Mouse (Mus musculus) embryonic facial prominence, embryonic 13.5 days (tissue): ENCODE data around the gene Zfp36. TPM values are rescaled to one million over a fixed set of nuclear protein-coding genes. Genes with fewer than 3 reads are reported as not detected.
A peak's percentile ranks its signal among the peaks of the same experiment; 100 is the strongest.

Source experiments
- ATAC-seq: fragments of 200-750 bp; cut with Nextera tagmentation; 2 replicates; pipeline ENCODE4 v1.8.0; 2017; ENCODE audit warnings: low read depth; ENCODE audit not compliant: insufficient number of reproducible peaks, insufficient read depth, low FRiP score, low TSS enrichment
- H3K27ac ChIP-seq: fragments of 300-500 bp; sonication (generic); 2 replicates; pipeline ENCODE4 v1.5.1; 2015; ENCODE audit warnings: moderate library complexity, mild to moderate bottlenecking, inconsistent platforms
- H3K27me3 ChIP-seq: fragments of 300-500 bp; sonication (generic); 2 replicates; pipeline ENCODE4 v1.6.1; 2015; ENCODE audit warnings: mild to moderate bottlenecking, inconsistent platforms
- H3K36me3 ChIP-seq: fragments of 300-500 bp; sonication (generic); 2 replicates; pipeline ENCODE4 v1.6.1; 2015; ENCODE audit warnings: mild to moderate bottlenecking, inconsistent platforms
- H3K4me1 ChIP-seq: fragments of 300-500 bp; sonication (generic); 2 replicates; pipeline ENCODE4 v1.6.1; 2015; ENCODE audit warnings: inconsistent platforms
- H3K4me2 ChIP-seq: fragments of 300-500 bp; sonication (generic); 2 replicates; pipeline ENCODE4 v1.6.1; 2015; ENCODE audit warnings: moderate library complexity, mild to moderate bottlenecking, inconsistent platforms
- H3K4me3 ChIP-seq: fragments of 300-500 bp; sonication (generic); 2 replicates; pipeline ENCODE4 v1.5.1; 2015; ENCODE audit warnings: mild to moderate bottlenecking, inconsistent platforms
- H3K9ac ChIP-seq: fragments of 300-500 bp; sonication (generic); 2 replicates; pipeline ENCODE4 v1.6.1; 2015; ENCODE audit warnings: mild to moderate bottlenecking, inconsistent platforms
- H3K9me3 ChIP-seq: fragments of 300-500 bp; sonication (generic); 2 replicates; pipeline ENCODE4 v1.6.1; 2016; ENCODE audit warnings: inconsistent platforms
- WGBS: fragments of 180-500 bp; shearing (Covaris S2); methylation state at CpG from one replicate; pipeline ENCODE4 v1.1.7; 2015; ENCODE audit warnings: mixed read lengths; 5-methylcytosine and 5-hydroxymethylcytosine counted together
- polyA plus RNA-seq: library from polyadenylated mRNA; unstranded; fragments of >200 nt; fragmentation: Nextera tagmentation; extraction: Ambion mirVana; gene quantifications from 2 replicates; pipeline ENCODE4 v1.2.1, GENCODE M21; 2015

Gene Zfp36
- 9.7 and 11.0 TPM in 2 replicates for polyA plus RNA-seq

- no peak for ATAC-seq
- H3K4me2 ChIP-seq, result peak within 1 kb of the TSS; percentile 95
- 41% methylated on average over 17 of the region's 17 CpGs for WGBS
- H3K27me3 ChIP-seq, result no peaks in the 10 kb centered on the region
- peak within 1 kb of the TSS; percentile 87 for H3K9ac ChIP-seq
- no peaks in the 10 kb centered on the region for H3K9me3 ChIP-seq
- H3K36me3 ChIP-seq, result peaks cover 16% of the 10 kb centered on the region
- H3K4me3 ChIP-seq, result peak within 1 kb of the TSS; percentile 63
- H3K4me1 ChIP-seq, result peaks cover 64% of the 10 kb centered on the region
- H3K27ac ChIP-seq, result peak within 1 kb of the TSS; percentile 98
These were observed at the start of gene Zfp36 for GRCm38 (mm10) chr7:28380237-28381016. Zfp36 (minus strand) TSS chr7:28380253.

DNA sequence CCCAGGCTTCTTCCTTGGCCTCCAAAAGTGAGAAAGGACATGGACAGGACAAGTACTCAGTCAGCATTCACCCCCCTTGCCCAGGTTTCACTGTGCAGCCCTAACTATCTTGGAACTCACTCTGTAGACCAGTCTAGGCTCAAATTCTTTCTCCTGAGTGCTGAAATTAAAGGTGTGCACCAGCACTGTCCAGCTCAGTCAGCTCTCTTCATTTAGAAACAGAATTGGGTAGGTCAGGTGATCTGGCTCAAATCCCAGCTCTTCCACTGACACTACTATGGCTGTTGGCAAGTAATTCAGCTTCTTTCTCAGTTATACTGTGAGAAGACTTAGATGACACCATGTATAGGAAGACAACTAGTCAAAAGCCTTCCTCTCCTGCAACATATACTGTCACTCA is 47.7 kb upstream of the Zfp36 start:
- Histone ChIP-seq H3K27me3 (no peaks in the 10 kb centered on the region), H3K9ac (no peak overlapping the region), H3K9me3 (no peaks in the 10 kb centered on the region), H3K4me2 (no peak overlapping the region), H3K27ac (no peak overlapping the region), H3K36me3 (peaks cover 38% of the 10 kb centered on the region), H3K4me3 (no peak overlapping the region), H3K4me1 (peaks cover 11% of the 10 kb centered on the region)
- no peak for ATAC-seq

DNA sequence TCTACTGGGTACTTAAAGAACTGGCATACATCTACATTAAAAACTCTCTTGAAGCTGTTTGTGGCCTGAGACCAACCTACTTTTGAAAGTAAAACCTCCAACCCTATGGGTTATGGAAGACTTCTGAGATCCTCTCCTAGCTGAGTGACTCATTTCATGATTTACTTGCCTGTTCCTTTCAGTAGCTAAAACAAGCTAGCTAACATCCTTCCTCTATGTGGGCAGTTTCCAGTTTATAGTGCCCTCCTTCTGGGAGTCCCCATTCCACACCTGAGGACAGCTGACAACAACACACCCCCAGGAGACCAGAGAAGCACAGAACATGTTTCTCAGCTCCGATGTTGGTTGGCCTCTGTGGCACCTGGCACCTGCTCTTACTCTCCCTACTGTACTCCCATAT is 43.0 kb upstream of the Zfp36 start:
- WGBS, result 100% methylated on average over 1 of the region's 1 CpGs
- H3K27me3 ChIP-seq, result no peaks in the 10 kb centered on the region
- no peak overlapping the region for H3K9ac ChIP-seq
- H3K4me2 ChIP-seq, result no peak overlapping the region
- peaks cover 8% of the 10 kb centered on the region for H3K4me1 ChIP-seq
- H3K9me3 ChIP-seq, result no peaks in the 10 kb centered on the region
- ATAC-seq, result no peak
- no peak overlapping the region for H3K27ac ChIP-seq
- H3K36me3 ChIP-seq, result peaks cover 63% of the 10 kb centered on the region
- H3K4me3 ChIP-seq, result no peak overlapping the region

- peaks cover 95% of the 10 kb centered on the region for H3K36me3 ChIP-seq
- WGBS, result 97% methylated on average over 2 of the region's 2 CpGs
- no peak for ATAC-seq
These were observed 39.4 kb upstream of the Zfp36 start for GRCm38 (mm10) chr7:28419416-28419815.

GRCm38 (mm10) chr7:28418096-28418670 is 38.1 kb upstream of the Zfp36 start:
- Histone ChIP-seq H3K4me1 (peaks cover 8% of the 10 kb centered on the region), H3K27ac (no peak overlapping the region), H3K4me2 (no peak overlapping the region), H3K9me3 (no peaks in the 10 kb centered on the region), H3K36me3 (peaks cover 96% of the 10 kb centered on the region), H3K27me3 (no peaks in the 10 kb centered on the region), H3K4me3 (no peak overlapping the region), H3K9ac (no peak overlapping the region)
- no peak for ATAC-seq
- 60% methylated on average over 8 of the region's 8 CpGs for WGBS

More at GRCm38 (mm10) chr7:28419416-28419815, 39.4 kb upstream of the Zfp36 start:
- no peaks in the 10 kb centered on the region for H3K9me3 ChIP-seq
- no peak overlapping the region for H3K4me2 ChIP-seq
- H3K27me3 ChIP-seq, result no peaks in the 10 kb centered on the region
- no peak overlapping the region for H3K9ac ChIP-seq
- no peak overlapping the region for H3K27ac ChIP-seq
- H3K4me1 ChIP-seq, result peaks cover 8% of the 10 kb centered on the region
- H3K4me3 ChIP-seq, result no peak overlapping the region

- no peak overlapping the region for H3K4me3 ChIP-seq
- no peak overlapping the region for H3K4me2 ChIP-seq
- H3K9ac ChIP-seq, result no peak overlapping the region
- H3K27me3 ChIP-seq, result no peaks in the 10 kb centered on the region
- peaks cover 96% of the 10 kb centered on the region for H3K36me3 ChIP-seq
- peaks cover 8% of the 10 kb centered on the region for H3K4me1 ChIP-seq
- no peaks in the 10 kb centered on the region for H3K9me3 ChIP-seq
- H3K27ac ChIP-seq, result no peak overlapping the region
- no peak for ATAC-seq
These were observed 37.3 kb upstream of the Zfp36 start for GRCm38 (mm10) chr7:28417368-28417767.

DNA sequence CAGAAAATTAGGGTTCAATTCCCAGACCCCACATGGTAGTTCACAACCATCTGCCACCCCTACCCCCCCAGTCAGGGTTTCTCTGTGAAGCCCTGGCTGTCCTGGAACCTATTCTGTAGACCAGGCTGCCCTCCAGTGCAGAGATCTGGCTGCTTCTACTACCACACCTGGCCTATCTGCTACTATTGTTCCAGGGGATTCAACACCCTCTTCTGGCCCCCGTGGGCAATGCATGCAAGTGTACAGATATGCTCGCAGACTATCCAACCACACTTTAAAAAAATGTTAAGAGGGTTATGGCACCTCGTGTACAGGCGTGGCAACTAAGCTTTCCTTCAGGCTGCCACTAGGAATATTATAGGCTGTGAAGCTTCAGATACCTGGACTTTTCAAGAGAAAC is 32.8 kb upstream of the Zfp36 start:
- Histone ChIP-seq H3K27ac (no peak overlapping the region), H3K9me3 (no peaks in the 10 kb centered on the region)
- WGBS, result 87% methylated on average over 4 of the region's 4 CpGs

DNA sequence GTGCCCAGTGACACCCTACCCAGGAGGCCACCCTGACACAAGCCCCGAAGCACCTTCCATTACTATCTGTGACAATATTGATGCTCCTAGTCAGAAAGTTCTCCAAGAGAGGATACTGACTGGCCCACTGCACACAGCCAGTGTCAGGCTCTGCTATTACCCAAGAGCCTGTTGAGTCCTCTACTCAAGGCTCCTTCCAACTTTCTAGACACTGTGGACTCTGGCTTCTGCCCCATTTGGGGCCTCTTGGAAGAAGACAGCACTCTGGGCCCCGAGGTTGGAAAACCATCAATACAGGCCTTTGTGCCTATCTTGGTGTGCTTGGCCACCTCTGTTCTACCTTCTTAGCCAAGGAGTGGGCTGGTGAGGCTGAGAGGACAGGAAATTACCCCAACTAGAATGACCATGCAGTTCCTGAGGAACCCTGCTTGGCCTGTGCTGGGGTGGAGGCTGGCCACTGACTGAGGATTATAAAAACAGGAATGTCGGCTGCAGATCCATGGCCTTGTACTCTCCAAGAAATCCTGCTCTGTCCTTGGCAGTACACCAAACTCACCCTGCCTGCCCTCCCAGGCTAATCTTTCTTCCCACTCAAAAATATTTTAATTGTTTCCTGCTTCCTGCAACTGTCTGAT is 30.9 kb upstream of the Zfp36 start:
- WGBS, result 92% methylated on average over 3 of the region's 3 CpGs
- Histone ChIP-seq H3K4me1 (no peaks in the 10 kb centered on the region), H3K27me3 (no peaks in the 10 kb centered on the region), H3K4me3 (no peak overlapping the region), H3K9me3 (no peaks in the 10 kb centered on the region), H3K9ac (no peak overlapping the region), H3K4me2 (no peak overlapping the region), H3K27ac (no peak overlapping the region), H3K36me3 (peaks cover 93% of the 10 kb centered on the region)
- ATAC-seq, result no peak

More for the DNA sequence above, 32.8 kb upstream of the Zfp36 start:
- no peaks in the 10 kb centered on the region for H3K4me1 ChIP-seq
- H3K27me3 ChIP-seq, result no peaks in the 10 kb centered on the region
- no peak for ATAC-seq
- H3K36me3 ChIP-seq, result peaks cover 92% of the 10 kb centered on the region
- H3K4me2 ChIP-seq, result no peak overlapping the region
- H3K9ac ChIP-seq, result no peak overlapping the region
- H3K4me3 ChIP-seq, result no peak overlapping the region

- Histone ChIP-seq H3K4me2 (no peak overlapping the region), H3K4me1 (no peaks in the 10 kb centered on the region), H3K27ac (no peak overlapping the region), H3K4me3 (no peak overlapping the region), H3K36me3 (peaks cover 94% of the 10 kb centered on the region), H3K9me3 (no peaks in the 10 kb centered on the region), H3K27me3 (no peaks in the 10 kb centered on the region), H3K9ac (no peak overlapping the region)
- WGBS, result 83% methylated on average over 3 of the region's 3 CpGs
- ATAC-seq, result no peak
These were observed 21.9 kb upstream of the Zfp36 start for GRCm38 (mm10) chr7:28401942-28402341.

DNA sequence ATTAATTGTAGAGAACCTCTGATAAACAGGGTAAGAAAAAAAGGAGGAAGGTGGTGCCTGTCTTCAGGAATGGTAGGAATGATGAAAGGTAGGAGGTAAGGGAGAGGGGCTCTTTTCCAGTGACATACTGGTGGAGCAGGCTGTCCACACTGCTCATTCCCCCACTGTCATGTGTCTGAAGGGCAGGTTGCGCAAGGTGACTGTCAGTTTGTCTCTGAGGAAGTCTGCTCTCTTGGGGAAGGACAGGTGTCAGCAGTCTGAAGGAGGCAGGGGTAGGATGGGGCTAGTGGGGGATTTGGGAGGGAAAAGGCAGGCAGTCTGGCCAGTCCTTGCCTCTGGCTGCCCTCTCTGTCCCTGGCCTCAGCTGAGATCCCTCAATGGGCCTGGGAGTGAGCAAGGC is 21.0 kb upstream of the Zfp36 start:
- H3K27ac ChIP-seq, result no peak overlapping the region
- H3K27me3 ChIP-seq, result no peaks in the 10 kb centered on the region
- H3K4me2 ChIP-seq, result no peak overlapping the region
- no peaks in the 10 kb centered on the region for H3K9me3 ChIP-seq
- 94% methylated on average over 1 of the region's 1 CpGs for WGBS
- no peaks in the 10 kb centered on the region for H3K4me1 ChIP-seq
- H3K9ac ChIP-seq, result 0 out of 2 replicates have a peak overlapping the region, but pooled peaks have one; percentile 21
- H3K36me3 ChIP-seq, result peaks cover 93% of the 10 kb centered on the region
- no peak for ATAC-seq
- H3K4me3 ChIP-seq, result no peak overlapping the region

GRCm38 (mm10) chr7:28398696-28399340 is 18.8 kb upstream of the Zfp36 start:
- peaks cover 81% of the 10 kb centered on the region for H3K36me3 ChIP-seq
- no peak overlapping the region for H3K9ac ChIP-seq
- H3K4me2 ChIP-seq, result no peak overlapping the region
- no peak overlapping the region for H3K27ac ChIP-seq
- no peaks in the 10 kb centered on the region for H3K9me3 ChIP-seq
- no peaks in the 10 kb centered on the region for H3K27me3 ChIP-seq
- H3K4me3 ChIP-seq, result no peak overlapping the region
- peaks cover 2% of the 10 kb centered on the region for H3K4me1 ChIP-seq
- 88% methylated on average over 10 of the region's 10 CpGs for WGBS
- ATAC-seq, result no peak
